Mouse (Mus musculus): ENCODE data around the gene Trip13. TPM values are rescaled to one million over a fixed set of nuclear protein-coding genes. Genes with fewer than 3 reads are reported as not detected.

The Trip13 gene
- polyA plus RNA-seq, 1 experiment from 2014 or later: 42.2 TPM

- Histone ChIP-seq H3K4me1 (peaks cover 14% of the 10 kb centered on the region), H3K27me3 (no peaks in the 10 kb centered on the region), H3K36me3 (peaks cover 34% of the 10 kb centered on the region), H3K9me3 (no peaks in the 10 kb centered on the region), H3K4me3 (no peak overlapping the region), H3K27ac (no peak overlapping the region), H3K4me2 (no peak overlapping the region), H3K9ac (no peak overlapping the region)
- no peak for ATAC-seq (ENCODE audit: borderline replicate concordance, extremely low read depth, low FRiP score, low TSS enrichment)
- WGBS: 93% methylated on average over 5 of the region's 5 CpGs
Observed at GRCm38 (mm10) chr13:73939101-73939500, 1.5 kb upstream of the Trip13 start.

- Histone ChIP-seq H3K4me1 (peaks cover 14% of the 10 kb centered on the region), H3K4me3 (peak overlapping the region; percentile 89), H3K27ac (peak overlapping the region; percentile 94), H3K27me3 (no peaks in the 10 kb centered on the region), H3K4me2 (peak overlapping the region; percentile 76), H3K36me3 (peaks cover 24% of the 10 kb centered on the region), H3K9me3 (no peaks in the 10 kb centered on the region), H3K9ac (peak overlapping the region; percentile 85)
- WGBS: 29% methylated on average over 13 of the region's 13 CpGs
- peak; percentile 7; the same call in 1 of the 2 replicates for ATAC-seq (ENCODE audit: borderline replicate concordance, extremely low read depth, low FRiP score, low TSS enrichment)
Observed at GRCm38 (mm10) chr13:73938177-73938560, 585 bp upstream of the Trip13 start.

GRCm38 (mm10) chr13:73936938-73937320 lies 655 bp downstream of the Trip13 start:
- peak overlapping the region; percentile 76 for H3K4me2 ChIP-seq
- peak; percentile 16; the same call in 1 of the 2 replicates for ATAC-seq (ENCODE audit: borderline replicate concordance, extremely low read depth, low FRiP score, low TSS enrichment)
- peak overlapping the region; percentile 89 for H3K4me3 ChIP-seq
- H3K36me3 ChIP-seq: peaks cover 22% of the 10 kb centered on the region
- whole genome bisulfite sequencing: 8% methylated on average over 5 of the region's 5 CpGs
- no peaks in the 10 kb centered on the region for H3K9me3 ChIP-seq
- no peaks in the 10 kb centered on the region for H3K27me3 ChIP-seq
- peak overlapping the region; percentile 85 for H3K9ac ChIP-seq
- peak overlapping the region; percentile 94; the same call in 1 of the 2 replicates for H3K27ac ChIP-seq
- peaks cover 14% of the 10 kb centered on the region for H3K4me1 ChIP-seq

- peaks cover 57% of the 10 kb centered on the region for H3K36me3 ChIP-seq
- WGBS: 88% methylated on average over 10 of the region's 10 CpGs
- no peak overlapping the region for H3K4me3 ChIP-seq
- H3K9ac ChIP-seq: no peak overlapping the region
- H3K9me3 ChIP-seq: no peaks in the 10 kb centered on the region
- no peaks in the 10 kb centered on the region for H3K27me3 ChIP-seq
- no peak overlapping the region for H3K4me2 ChIP-seq
- H3K4me1 ChIP-seq: peaks cover 7% of the 10 kb centered on the region; the same call in 1 of the 2 replicates
- no peak overlapping the region for H3K27ac ChIP-seq
- ATAC-seq (ENCODE audit: borderline replicate concordance, extremely low read depth, low FRiP score, low TSS enrichment): no peak
Observed at GRCm38 (mm10) chr13:73932201-73932600, 5.4 kb downstream of the Trip13 start.

DNA sequence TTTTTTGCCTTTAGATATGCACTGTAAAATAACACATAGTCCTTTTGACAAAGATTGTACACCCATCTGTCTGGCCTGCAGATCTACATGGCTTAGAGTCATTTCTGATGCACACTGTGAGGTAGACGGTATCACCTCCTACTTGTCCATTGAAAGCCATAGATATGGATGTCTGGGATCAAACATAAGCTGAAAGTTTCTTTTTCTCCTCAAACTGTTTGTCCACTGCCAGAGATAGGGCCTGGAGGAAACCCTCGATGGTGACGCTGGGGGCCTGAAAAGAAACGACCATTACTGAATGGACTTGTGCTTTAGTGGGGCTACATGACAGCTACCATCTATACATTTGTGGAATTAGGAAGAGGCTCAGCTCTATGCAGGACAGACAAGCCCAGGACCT lies 24.5 kb downstream of the Trip13 start:
- H3K9ac ChIP-seq: no peak overlapping the region
- H3K4me1 ChIP-seq: no peaks in the 10 kb centered on the region
- H3K4me2 ChIP-seq: no peak overlapping the region
- no peaks in the 10 kb centered on the region for H3K27me3 ChIP-seq
- H3K27ac ChIP-seq: no peak overlapping the region
- 93% methylated on average over 4 of the region's 4 CpGs for WGBS
- no peaks in the 10 kb centered on the region for H3K9me3 ChIP-seq
- no peak for ATAC-seq (ENCODE audit: borderline replicate concordance, extremely low read depth, low FRiP score, low TSS enrichment)
- peaks cover 51% of the 10 kb centered on the region for H3K36me3 ChIP-seq
- H3K4me3 ChIP-seq: no peak overlapping the region

- Histone ChIP-seq H3K36me3 (peaks cover 7% of the 10 kb centered on the region; the same call in 1 of the 2 replicates), H3K27ac (no peak overlapping the region), H3K4me3 (no peak overlapping the region), H3K4me1 (no peaks in the 10 kb centered on the region), H3K9ac (no peak overlapping the region), H3K9me3 (no peaks in the 10 kb centered on the region), H3K4me2 (no peak overlapping the region), H3K27me3 (no peaks in the 10 kb centered on the region)
- WGBS: 64% methylated on average over 2 of the region's 2 CpGs
- 0 out of 2 replicates have a peak, but pooled peaks have one; percentile 39 for ATAC-seq (ENCODE audit: borderline replicate concordance, extremely low read depth, low FRiP score, low TSS enrichment)
Observed at GRCm38 (mm10) chr13:73907683-73908412, 29.7 kb downstream of the Trip13 start.

GRCm38 (mm10) chr13:73907136-73907535 lies 30.4 kb downstream of the Trip13 start:
- no peak for ATAC-seq (ENCODE audit: borderline replicate concordance, extremely low read depth, low FRiP score, low TSS enrichment)
- WGBS: 79% methylated on average over 5 of the region's 5 CpGs
- peaks cover 2% of the 10 kb centered on the region; the same call in 1 of the 2 replicates for H3K36me3 ChIP-seq
- no peak overlapping the region for H3K27ac ChIP-seq
- H3K4me3 ChIP-seq: no peak overlapping the region
- no peaks in the 10 kb centered on the region for H3K9me3 ChIP-seq
- no peak overlapping the region for H3K4me2 ChIP-seq
- no peak overlapping the region for H3K9ac ChIP-seq
- H3K4me1 ChIP-seq: no peaks in the 10 kb centered on the region
- H3K27me3 ChIP-seq: no peaks in the 10 kb centered on the region

DNA sequence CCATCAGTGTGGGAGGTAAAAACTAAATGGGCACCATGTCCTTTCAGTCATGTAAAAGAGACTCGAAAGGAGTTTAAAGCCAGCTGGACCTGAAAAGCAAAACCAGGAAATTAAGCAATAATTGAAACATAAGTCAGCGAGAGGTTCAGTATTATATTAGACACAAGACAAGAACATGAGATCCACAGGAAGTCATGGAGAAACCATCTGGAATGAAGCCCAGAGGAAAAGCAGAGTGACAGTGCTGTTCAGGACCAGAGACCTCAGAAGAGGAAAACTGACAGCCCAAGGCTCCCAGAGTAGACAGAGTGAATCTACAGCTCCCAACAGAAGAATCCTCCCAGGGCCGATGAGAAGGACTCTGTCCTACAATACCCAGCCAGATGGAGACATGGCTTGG lies 40.0 kb downstream of the Trip13 start:
- Histone ChIP-seq H3K9me3 (no peaks in the 10 kb centered on the region), H3K9ac (no peak overlapping the region), H3K27ac (no peak overlapping the region), H3K27me3 (no peaks in the 10 kb centered on the region), H3K4me2 (no peak overlapping the region), H3K4me1 (peaks cover 5% of the 10 kb centered on the region), H3K4me3 (no peak overlapping the region), H3K36me3 (no peaks in the 10 kb centered on the region)
- no peak for ATAC-seq (ENCODE audit: borderline replicate concordance, extremely low read depth, low FRiP score, low TSS enrichment)
- WGBS: 49% methylated on average over 3 of the region's 3 CpGs

- WGBS: 30% methylated on average over 6 of the region's 6 CpGs
- Histone ChIP-seq H3K9ac (no peak overlapping the region), H3K36me3 (no peaks in the 10 kb centered on the region), H3K9me3 (no peaks in the 10 kb centered on the region), H3K4me1 (peaks cover 10% of the 10 kb centered on the region), H3K4me3 (no peak overlapping the region), H3K4me2 (no peak overlapping the region), H3K27ac (peak overlapping the region; percentile 48; the same call in 1 of the 2 replicates), H3K27me3 (no peaks in the 10 kb centered on the region)
- ATAC-seq (ENCODE audit: borderline replicate concordance, extremely low read depth, low FRiP score, low TSS enrichment): peak; percentile 76; the same call in 1 of the 2 replicates
Observed at GRCm38 (mm10) chr13:73892493-73893178, 44.9 kb downstream of the Trip13 start.

DNA sequence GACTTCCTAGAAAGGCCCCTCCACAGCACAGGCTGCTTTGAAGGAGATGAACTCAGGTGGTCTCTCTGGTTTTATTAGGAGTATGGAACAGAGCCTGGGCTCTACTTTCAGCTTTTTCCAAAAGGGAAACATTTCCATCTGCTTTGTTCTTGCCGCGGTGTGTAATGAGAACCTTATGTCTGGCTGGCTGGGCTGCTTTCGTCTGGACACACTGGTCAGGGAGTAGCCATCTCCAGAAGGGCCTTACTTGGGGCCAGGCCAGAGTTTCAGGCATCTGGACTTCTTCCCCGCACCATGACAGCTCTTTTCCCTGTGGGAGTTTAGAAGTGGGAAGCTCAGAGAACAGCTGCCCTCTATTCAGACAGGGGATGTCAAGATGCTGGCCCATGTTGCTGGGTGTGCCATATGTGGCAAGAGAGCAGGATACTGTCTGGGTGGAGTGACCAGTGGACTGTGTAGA lies 50.1 kb downstream of the Trip13 start:
- no peaks in the 10 kb centered on the region for H3K36me3 ChIP-seq
- no peak overlapping the region for H3K9ac ChIP-seq
- no peak overlapping the region for H3K4me3 ChIP-seq
- WGBS: 60% methylated on average over 4 of the region's 4 CpGs
- H3K4me1 ChIP-seq: peaks cover 6% of the 10 kb centered on the region
- no peak overlapping the region for H3K4me2 ChIP-seq
- no peaks in the 10 kb centered on the region for H3K27me3 ChIP-seq
- H3K9me3 ChIP-seq: no peaks in the 10 kb centered on the region
- peak; percentile 69; the same call in 1 of the 2 replicates for ATAC-seq (ENCODE audit: borderline replicate concordance, extremely low read depth, low FRiP score, low TSS enrichment)
- H3K27ac ChIP-seq: no peak overlapping the region

DNA sequence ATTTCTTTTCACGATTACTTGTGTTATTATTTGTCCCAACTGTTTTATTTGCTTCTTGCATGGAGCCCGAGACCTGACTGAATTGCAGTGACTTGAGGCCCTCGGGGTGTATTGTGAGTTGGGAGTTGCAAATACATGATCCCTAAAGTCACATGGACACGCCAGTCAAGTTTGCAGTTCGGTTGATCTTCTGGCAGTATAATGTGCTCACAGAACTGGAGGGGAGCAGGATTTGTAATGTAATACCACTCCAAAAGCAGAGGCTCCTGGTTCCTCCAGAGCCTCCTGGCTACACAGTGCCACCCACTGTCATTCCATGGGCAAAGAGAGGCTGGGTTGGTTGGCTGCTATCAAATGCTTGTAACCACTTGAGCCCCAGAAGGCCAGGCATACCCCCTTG lies 51.0 kb downstream of the Trip13 start:
- no peak for ATAC-seq (ENCODE audit: borderline replicate concordance, extremely low read depth, low FRiP score, low TSS enrichment)

GRCm38 (mm10) chr13:73886066-73886465 lies 51.5 kb downstream of the Trip13 start:
- H3K27me3 ChIP-seq: no peaks in the 10 kb centered on the region
- H3K4me3 ChIP-seq: no peak overlapping the region
- no peak overlapping the region for H3K9ac ChIP-seq
- H3K36me3 ChIP-seq: no peaks in the 10 kb centered on the region
- WGBS: 58% methylated on average over 4 of the region's 4 CpGs
- no peak overlapping the region for H3K27ac ChIP-seq
- no peaks in the 10 kb centered on the region for H3K9me3 ChIP-seq
- 0 out of 2 replicates have a peak, but pooled peaks cover 3% of the 10 kb centered on the region for H3K4me1 ChIP-seq
- ATAC-seq (ENCODE audit: borderline replicate concordance, extremely low read depth, low FRiP score, low TSS enrichment): no peak
- H3K4me2 ChIP-seq: no peak overlapping the region

More for the DNA sequence above, 51.0 kb downstream of the Trip13 start:
- WGBS: 72% methylated on average over 5 of the region's 5 CpGs
- Histone ChIP-seq H3K9ac (no peak overlapping the region), H3K27me3 (no peaks in the 10 kb centered on the region), H3K36me3 (no peaks in the 10 kb centered on the region), H3K4me1 (0 out of 2 replicates have a peak, but pooled peaks cover 3% of the 10 kb centered on the region), H3K27ac (no peak overlapping the region), H3K9me3 (no peaks in the 10 kb centered on the region), H3K4me3 (no peak overlapping the region), H3K4me2 (no peak overlapping the region)

All from lung, embryonic 15.5 days (tissue).